Mouse (Mus musculus) cerebellum, adult 2 months (tissue): Measurements from ENCODE around the gene Gm35549.

Source experiments
- CTCF ChIP-seq: fragments of 200-500 bp; IDR thresholded peaks from 2 replicates; pipeline ENCODE4 v1.5.1; 2011; ENCODE audit warnings: low read depth, mild to moderate bottlenecking, control low read depth, low read length, moderate library complexity, borderline replicate concordance; ENCODE audit not compliant: insufficient read depth
- POLR2A ChIP-seq: fragments of 200-500 bp; IDR thresholded peaks from 2 replicates; pipeline ENCODE4 v1.6.1; 2011; ENCODE audit warnings: low read length, control low read depth, borderline replicate concordance; ENCODE audit not compliant: insufficient read depth

DNA sequence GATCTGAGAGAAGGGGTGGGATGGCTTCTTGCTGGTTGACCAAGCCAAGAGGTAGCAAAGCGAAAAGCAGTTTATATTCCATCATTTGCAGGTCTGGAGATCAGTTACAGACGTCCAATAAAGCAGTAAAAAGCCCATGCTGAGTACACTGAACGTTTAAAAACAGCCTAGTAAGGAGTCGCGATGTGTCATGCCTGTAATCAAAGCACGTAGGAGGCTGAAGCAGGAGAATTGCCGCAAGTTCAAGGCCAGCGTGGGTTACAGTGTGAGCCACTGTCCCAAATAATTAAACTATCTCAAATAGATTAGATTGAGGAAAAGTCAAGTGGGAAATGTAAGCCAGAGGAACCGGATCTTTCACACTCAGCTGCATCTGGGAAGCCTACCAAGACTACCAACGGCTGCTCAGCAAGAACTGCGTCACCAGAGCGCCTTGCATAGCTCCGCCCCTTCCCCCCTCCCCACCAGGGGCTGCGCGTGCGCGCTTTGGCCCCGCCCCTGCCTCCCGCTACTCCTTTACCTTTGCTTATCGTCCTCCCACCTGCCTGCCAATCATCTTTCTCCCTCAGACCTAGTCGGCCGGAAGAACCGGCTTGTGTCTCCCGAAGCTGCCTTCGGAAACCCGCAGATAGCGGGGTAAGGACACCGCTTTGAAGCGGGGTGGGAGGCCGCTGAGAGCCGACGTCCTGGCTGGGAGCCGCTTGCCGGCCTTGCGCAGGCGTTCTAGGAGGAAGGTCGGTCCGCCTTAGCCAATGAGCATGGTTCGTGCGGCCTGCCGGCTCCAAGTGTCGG lies 38.6 kb downstream of the Gm35549 start, which contains the start of gene Tcaim:
- TF ChIP-seq CTCF (no peak), POLR2A (peak; percentile 78; the same call in 1 of the 2 replicates)
